Mouse (Mus musculus) heart, embryonic 11.5 days (tissue): ENCODE data around the gene Prkab2. TPM values are rescaled to one million over a fixed set of nuclear protein-coding genes. Genes with fewer than 3 reads are reported as not detected.

Source experiments
- ATAC-seq: fragments of 200-750 bp; cut with Nextera tagmentation; replicated peaks from 2 replicates; pipeline ENCODE4 v1.8.0; 2017; ENCODE audit warnings: moderate library complexity; ENCODE audit not compliant: insufficient number of reproducible peaks, low FRiP score, low TSS enrichment
- H3K27ac ChIP-seq: fragments of 300-500 bp; sonication (generic); 2 replicates; pipeline ENCODE4 v1.5.1; 2014; ENCODE audit warnings: mild to moderate bottlenecking, low read depth, low read length
- H3K27me3 ChIP-seq: fragments of 300-500 bp; sonication (generic); 2 replicates; pipeline ENCODE4 v1.6.1; 2014; ENCODE audit warnings: mild to moderate bottlenecking, low read length, mixed read lengths; ENCODE audit not compliant: control insufficient read depth, insufficient read depth
- H3K36me3 ChIP-seq: fragments of 300-500 bp; sonication (generic); 2 replicates; pipeline ENCODE4 v1.6.1; 2014; ENCODE audit warnings: mild to moderate bottlenecking, low read length, moderate library complexity, mixed read lengths; ENCODE audit not compliant: control insufficient read depth, insufficient read depth
- H3K4me1 ChIP-seq: fragments of 300-500 bp; sonication (generic); 2 replicates; pipeline ENCODE4 v1.6.1; 2014; ENCODE audit warnings: low read length; ENCODE audit not compliant: control insufficient read depth, insufficient read depth
- H3K4me2 ChIP-seq: fragments of 300-500 bp; sonication (generic); 2 replicates; pipeline ENCODE4 v1.6.1; 2014; ENCODE audit warnings: mild to moderate bottlenecking, moderate library complexity
- H3K4me3 ChIP-seq: fragments of 300-500 bp; sonication (generic); 2 replicates; pipeline ENCODE4 v1.5.1; 2014; ENCODE audit warnings: low read depth, low read length
- H3K9ac ChIP-seq: fragments of 300-500 bp; sonication (generic); 2 replicates; pipeline ENCODE4 v1.6.1; 2014; ENCODE audit warnings: mild to moderate bottlenecking, low read depth, low read length, moderate library complexity
- H3K9me3 ChIP-seq: fragments of 300-500 bp; sonication (generic); replicated peaks from 2 replicates; pipeline ENCODE4 v1.6.1; 2016; ENCODE audit warnings: low read length; ENCODE audit not compliant: control insufficient read depth
- WGBS: fragments of 180-500 bp; shearing (Covaris S2); extraction: QIAGEN DNeasy Blood & Tissue Kit; methylation state at CpG from one replicate; pipeline ENCODE4 v1.1.7; 2014; ENCODE audit not compliant: insufficient replicate concordance; 5-methylcytosine and 5-hydroxymethylcytosine counted together
- microRNA-seq: library from miRNA; unstranded; fragments of <30 nt; microRNA quantifications from one replicate; pipeline ENCODE4, GENCODE M21; 2016; ENCODE audit warnings: borderline number of aligned reads
- polyA plus RNA-seq: library from polyadenylated mRNA; unstranded; fragments of >200 nt; fragmentation: Nextera tagmentation; extraction: Ambion mirVana; gene quantifications from 2 replicates; pipeline ENCODE4 v1.2.1, GENCODE M21; 2014

Prkab2 gene
- polyA plus RNA-seq, 1 experiment from 2014 or later = 16.0 TPM

DNA sequence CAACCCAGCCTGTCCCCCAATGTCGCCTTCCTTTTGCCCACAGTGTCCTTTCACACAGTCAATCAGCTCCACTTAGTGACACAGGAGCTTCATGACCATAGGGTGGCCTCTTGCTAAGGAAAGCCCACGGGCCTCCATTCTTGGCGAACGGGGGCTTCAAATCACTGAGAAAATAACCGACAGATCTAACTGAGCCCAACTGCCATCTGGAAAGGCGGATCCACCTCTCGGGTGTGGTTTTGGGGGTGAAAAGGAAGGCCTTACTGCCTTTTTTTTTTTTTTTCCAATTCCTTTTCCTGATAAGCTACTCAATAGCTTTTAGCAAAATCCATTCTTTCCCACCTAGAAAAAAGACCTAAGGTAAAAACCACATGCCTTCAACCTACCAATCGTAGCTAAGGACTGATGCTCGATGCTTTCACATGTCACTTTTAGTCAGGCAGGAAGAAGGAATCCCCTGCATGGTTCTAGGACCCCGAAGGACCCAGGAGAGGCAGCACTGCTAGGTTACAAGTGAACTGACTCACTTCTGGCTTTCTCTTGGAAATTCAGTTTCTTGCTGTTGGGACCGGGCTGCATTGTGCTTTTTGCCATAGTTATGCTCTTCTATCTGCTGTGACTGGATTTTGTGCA is 44.6 kb downstream of the Prkab2 start:
- no peaks in the 10 kb centered on the region for H3K9me3 ChIP-seq
- WGBS = 82% methylated on average over 11 of the region's 11 CpGs
- no peak for ATAC-seq

DNA sequence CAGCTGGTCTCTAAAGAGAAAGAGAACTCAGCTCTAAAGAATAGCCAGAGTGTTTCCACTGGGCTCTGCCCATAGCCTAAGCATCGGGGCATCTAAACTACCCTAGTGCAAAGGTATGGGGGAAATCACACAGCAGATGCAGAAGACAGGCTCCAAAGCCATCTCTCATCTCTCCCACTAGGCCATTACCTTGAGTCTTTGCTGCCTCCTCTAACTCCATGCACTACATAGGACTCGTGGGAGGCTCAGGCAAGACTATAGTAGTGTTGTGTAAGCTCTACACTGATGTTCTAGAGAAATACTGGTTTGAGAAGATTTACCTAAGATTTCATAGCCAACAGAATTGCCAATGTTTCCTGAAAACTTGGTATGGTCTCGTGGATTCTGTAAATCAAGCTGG is 47.5 kb downstream of the Prkab2 start:
- no peaks in the 10 kb centered on the region for H3K27me3 ChIP-seq
- 84% methylated on average over 3 of the region's 3 CpGs for WGBS
- no peak overlapping the region for H3K4me2 ChIP-seq
- peaks cover 8% of the 10 kb centered on the region; the same call in 1 of the 2 replicates for H3K36me3 ChIP-seq
- no peaks in the 10 kb centered on the region for H3K4me1 ChIP-seq
- no peak for ATAC-seq
- no peak overlapping the region for H3K27ac ChIP-seq
- no peak overlapping the region for H3K4me3 ChIP-seq
- H3K9ac ChIP-seq = no peak overlapping the region
- H3K9me3 ChIP-seq = no peaks in the 10 kb centered on the region

More for the DNA sequence above, 44.6 kb downstream of the Prkab2 start:
- Histone ChIP-seq H3K4me3 (no peak overlapping the region), H3K36me3 (peaks cover 8% of the 10 kb centered on the region; the same call in 1 of the 2 replicates), H3K9ac (no peak overlapping the region), H3K4me2 (no peak overlapping the region), H3K27ac (no peak overlapping the region), H3K27me3 (no peaks in the 10 kb centered on the region), H3K4me1 (no peaks in the 10 kb centered on the region)

DNA sequence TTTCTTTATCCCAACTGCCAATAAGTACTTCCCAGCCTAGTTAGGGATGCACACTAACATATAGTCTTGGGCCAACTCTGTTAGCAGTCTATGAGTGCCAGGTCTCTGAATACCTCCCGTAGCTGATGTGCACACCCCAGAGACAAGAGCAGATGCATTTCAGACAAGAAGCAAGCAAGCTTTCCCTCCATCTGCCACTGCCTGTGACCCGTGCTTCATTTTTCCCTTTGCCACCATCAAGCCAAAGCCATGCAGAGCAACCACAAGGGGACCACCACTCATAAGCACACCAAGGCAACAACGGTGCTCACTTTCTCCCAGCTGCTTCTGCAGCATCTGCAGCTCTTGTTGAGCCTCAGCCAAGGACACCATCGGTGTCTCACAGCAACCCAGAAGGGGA is 48.6 kb downstream of the Prkab2 start:
- ATAC-seq = no peak
- 73% methylated on average over 4 of the region's 4 CpGs for WGBS
- H3K4me1 ChIP-seq = no peaks in the 10 kb centered on the region
- H3K27me3 ChIP-seq = no peaks in the 10 kb centered on the region
- no peak overlapping the region for H3K9ac ChIP-seq
- peaks cover 2% of the 10 kb centered on the region; the same call in 1 of the 2 replicates for H3K36me3 ChIP-seq
- no peak overlapping the region for H3K27ac ChIP-seq
- H3K9me3 ChIP-seq = no peaks in the 10 kb centered on the region
- no peak overlapping the region for H3K4me2 ChIP-seq
- no peak overlapping the region for H3K4me3 ChIP-seq

DNA sequence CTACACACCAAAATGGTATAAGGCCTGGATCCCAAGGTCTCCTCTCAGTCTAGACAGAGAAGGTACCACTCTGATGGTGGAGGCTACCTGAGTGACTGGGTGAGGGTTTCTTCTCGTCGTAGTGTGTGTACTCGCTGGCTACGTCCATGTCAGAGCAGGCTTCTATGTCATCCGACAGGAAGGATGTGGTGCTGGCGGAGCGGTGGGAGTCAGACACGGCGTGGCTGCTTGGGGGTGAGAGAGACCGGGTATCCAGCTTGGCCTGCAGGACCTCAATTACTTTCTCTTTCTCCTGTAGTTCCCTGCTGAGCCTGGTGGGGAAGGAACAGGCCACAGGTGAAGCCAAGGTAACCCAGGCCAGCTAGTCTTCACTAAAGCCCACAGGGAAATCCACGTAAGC is 52.1 kb downstream of the Prkab2 start:
- ATAC-seq = no peak

DNA sequence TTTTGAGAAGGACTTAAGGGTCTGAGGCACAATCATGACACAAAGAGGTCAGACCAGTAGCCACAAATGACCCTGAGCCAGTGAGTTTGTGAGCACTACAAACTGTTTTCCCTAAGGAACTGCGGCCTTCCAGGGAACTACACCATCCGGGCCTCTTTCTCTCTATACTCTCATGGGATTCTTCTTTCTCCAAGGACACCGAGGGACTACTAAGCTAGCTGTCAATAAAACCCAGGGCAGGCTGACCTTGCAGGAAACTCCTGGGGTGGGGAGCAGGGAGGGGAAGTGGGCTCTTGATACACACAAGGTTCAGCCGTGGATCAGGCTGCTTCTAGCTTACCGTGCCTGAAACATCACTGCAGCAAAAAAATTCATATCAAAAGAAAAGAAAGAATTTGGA is 52.9 kb downstream of the Prkab2 start:
- ATAC-seq = no peak
- H3K4me2 ChIP-seq = no peak overlapping the region
- no peaks in the 10 kb centered on the region for H3K4me1 ChIP-seq
- WGBS = 67% methylated on average over 5 of the region's 5 CpGs
- H3K9ac ChIP-seq = no peak overlapping the region
- peaks cover 2% of the 10 kb centered on the region; the same call in 1 of the 2 replicates for H3K36me3 ChIP-seq
- no peak overlapping the region for H3K4me3 ChIP-seq
- H3K27ac ChIP-seq = no peak overlapping the region
- no peaks in the 10 kb centered on the region for H3K9me3 ChIP-seq
- H3K27me3 ChIP-seq = no peaks in the 10 kb centered on the region

More for the DNA sequence above, 52.1 kb downstream of the Prkab2 start:
- Histone ChIP-seq H3K9ac (no peak overlapping the region), H3K27ac (no peak overlapping the region), H3K4me3 (no peak overlapping the region), H3K9me3 (no peaks in the 10 kb centered on the region), H3K36me3 (peaks cover 2% of the 10 kb centered on the region; the same call in 1 of the 2 replicates), H3K4me2 (no peak overlapping the region), H3K27me3 (no peaks in the 10 kb centered on the region), H3K4me1 (no peaks in the 10 kb centered on the region)
- WGBS = 85% methylated on average over 11 of the region's 11 CpGs

DNA sequence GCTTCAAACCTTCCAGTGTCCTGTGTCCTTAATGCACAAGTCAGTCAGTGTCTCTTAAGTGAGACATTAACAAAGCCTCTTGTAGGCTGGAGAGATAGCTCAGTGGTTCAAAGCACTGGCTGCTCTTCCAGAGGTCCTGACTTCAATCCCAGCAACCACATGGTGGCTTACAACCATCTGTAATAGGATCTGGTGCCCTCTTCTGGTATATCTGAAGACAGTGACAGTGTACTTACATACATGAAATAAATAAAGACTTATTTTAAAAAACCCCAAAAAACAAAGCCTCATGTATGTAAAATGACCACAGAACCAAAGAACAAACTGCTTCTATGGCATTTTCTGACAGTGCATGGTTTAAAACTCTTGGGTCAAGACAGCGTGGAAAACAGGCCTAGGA is 57.9 kb downstream of the Prkab2 start:
- 73% methylated on average over 1 of the region's 1 CpGs for WGBS
- Histone ChIP-seq H3K9ac (no peak overlapping the region), H3K36me3 (peaks cover 13% of the 10 kb centered on the region), H3K27me3 (no peaks in the 10 kb centered on the region), H3K4me2 (no peak overlapping the region), H3K9me3 (no peaks in the 10 kb centered on the region), H3K27ac (no peak overlapping the region), H3K4me3 (no peak overlapping the region), H3K4me1 (no peaks in the 10 kb centered on the region)
- ATAC-seq = no peak

DNA sequence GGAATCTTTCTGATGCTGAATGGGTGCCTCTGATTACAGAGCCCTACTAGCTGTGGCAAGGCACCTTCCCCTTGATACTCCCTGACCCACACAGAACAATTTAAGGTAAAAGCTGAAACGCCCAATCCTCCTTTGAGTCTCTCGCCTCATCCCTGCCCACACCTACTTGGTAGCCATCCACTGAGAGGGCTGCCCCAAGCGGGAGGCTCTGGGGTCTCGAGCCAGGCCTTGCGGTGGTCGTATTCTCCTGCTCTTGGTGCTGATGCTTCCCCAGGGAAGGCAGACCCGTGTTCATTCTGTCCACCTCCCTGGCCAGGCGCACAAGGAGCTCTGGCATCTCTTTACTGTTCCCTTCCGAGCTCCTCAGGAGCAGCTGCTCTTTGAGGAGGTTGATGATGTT is 61.1 kb downstream of the Prkab2 start:
- no peak overlapping the region for H3K27ac ChIP-seq
- H3K9me3 ChIP-seq = no peaks in the 10 kb centered on the region; the same call in 1 of the 2 replicates
- H3K9ac ChIP-seq = no peak overlapping the region
- H3K4me3 ChIP-seq = no peak overlapping the region
- H3K4me2 ChIP-seq = no peak overlapping the region
- H3K27me3 ChIP-seq = no peaks in the 10 kb centered on the region
- ATAC-seq = no peak
- 84% methylated on average over 9 of the region's 9 CpGs for WGBS
- H3K4me1 ChIP-seq = no peaks in the 10 kb centered on the region
- H3K36me3 ChIP-seq = peaks cover 23% of the 10 kb centered on the region

Small RNA genes within 50 kb of the gene (microRNA-seq; reads per million reads assigned to microRNA genes)
- not detected for gene Mir7225

Other genes with a start within 250 kb of the Prkab2 start
- not detected in 2 replicates for gene Olfr1402, start 236.2 kb upstream of the Prkab2 start, polyA plus RNA-seq
- gene Chd1l, start 48.0 kb upstream of the Prkab2 start, polyA plus RNA-seq = 14.5 and 18.4 TPM in 2 replicates
- gene Fmo5, start 29.4 kb upstream of the Prkab2 start, polyA plus RNA-seq = 2.8 and 3.1 TPM in 2 replicates
- gene Gm17651, start 16.5 kb downstream of the Prkab2 start, polyA plus RNA-seq = not detected in 2 replicates
- 69.8 and 76.7 TPM in 2 replicates for gene Pde4dip, start 230.5 kb downstream of the Prkab2 start, polyA plus RNA-seq
- gene Sec22b, start 243.0 kb downstream of the Prkab2 start, polyA plus RNA-seq = 146 and 151 TPM in 2 replicates